Mouse (Mus musculus) heart, adult 2 months (tissue): Measurements from ENCODE around the gene Vps37b.

Experiments used
- CTCF ChIP-seq: fragments of 200-600 bp; IDR thresholded peaks from 2 replicates; pipeline ENCODE4 v1.8.1; 2022; ENCODE audit warnings: antibody characterized with exemption, mild to moderate bottlenecking, moderate library complexity
- POLR2A ChIP-seq: fragments of 200-500 bp; IDR thresholded peaks from 2 replicates; pipeline ENCODE4 v1.6.1; 2011; ENCODE audit warnings: mild to moderate bottlenecking, low read depth, low read length, control low read depth; ENCODE audit not compliant: insufficient read depth

DNA sequence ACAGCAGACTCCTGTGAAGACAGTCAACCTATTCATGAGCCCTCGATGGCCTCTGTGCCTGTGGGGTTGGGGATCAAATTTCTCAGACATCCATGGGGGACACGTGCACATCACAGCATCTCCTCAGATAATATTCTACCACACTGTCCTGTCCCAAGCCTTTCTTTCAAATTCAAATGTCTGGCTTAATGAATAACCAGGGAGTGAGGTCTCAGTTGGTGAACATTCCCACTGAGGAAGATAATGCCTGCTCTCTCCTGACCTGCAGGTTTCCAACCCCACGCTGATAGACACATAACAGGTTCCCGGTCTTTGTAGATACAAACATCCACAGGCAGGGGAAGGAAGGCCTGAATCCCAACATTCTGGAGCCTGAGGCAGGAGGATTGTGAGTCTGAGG, 24.9 kb upstream of the Vps37b start:
- no peak for TF ChIP-seq POLR2A
- TF ChIP-seq CTCF: no peak
